In genomic region chr4:66399066-66399465, GRCm38 (mm10) we compare ENCODE assay signal across 13 mouse cellular contexts. TPM values are rescaled to one million over a fixed set of nuclear protein-coding genes. Genes with fewer than 3 reads are reported as not detected.
A peak's percentile ranks its signal among the peaks of the same experiment; 100 is the strongest.
DNase-seq lines count a peak whose midpoint lies in the region; ATAC-seq and TF ChIP-seq lines count a peak whose summit lies in the region.
"Had no signal": no experiment of that assay in that cellular context is flagged by ENCODE, and none has a peak within 500 bp of the region (broad histone marks: within the 10 kb centered on the region; RNA-seq: fewer than 3 reads in every experiment).

No protein-coding gene starts in this region.

- no peaks in the 10 kb centered on the region for H3K36me3 ChIP-seq in lung, postnatal 0 days (ENCODE audit: insufficient read depth, low read length)
- no peaks in the 10 kb centered on the region for H3K36me3 ChIP-seq in midbrain, embryonic 14.5 days (ENCODE audit: control insufficient read depth, insufficient read depth, low read length)
- H3K36me3 ChIP-seq: hindbrain, embryonic 12.5 days; liver, embryonic 12.5 days had no signal

- no peaks in the 10 kb centered on the region for H3K9me3 ChIP-seq in lung, postnatal 0 days (ENCODE audit: low read length)
- H3K9me3 ChIP-seq in midbrain, embryonic 14.5 days (ENCODE audit: control insufficient read depth, low read length) = no peaks in the 10 kb centered on the region
- H3K9me3 ChIP-seq: hindbrain, embryonic 12.5 days; liver, embryonic 12.5 days had no signal

- H3K27ac ChIP-seq in lung, postnatal 0 days (ENCODE audit: low read length) = no peak overlapping the region
- no peak overlapping the region for H3K27ac ChIP-seq in midbrain, embryonic 14.5 days (replicated peaks; ENCODE audit: low read depth, low read length)
- H3K27ac ChIP-seq in layer of hippocampus, adult 2 months = no peak overlapping the region
- H3K27ac ChIP-seq: hindbrain, embryonic 12.5 days; liver, embryonic 12.5 days had no signal

- no peaks in the 10 kb centered on the region; the same call in 1 of the 2 replicates for H3K4me1 ChIP-seq in lung, postnatal 0 days (ENCODE audit: insufficient read depth, low read depth, low read length)
- peaks cover 11% of the 10 kb centered on the region; the same call in 1 of the 2 replicates for H3K4me1 ChIP-seq in midbrain, embryonic 14.5 days (ENCODE audit: control insufficient read depth, insufficient read depth, low read length)
- H3K4me1 ChIP-seq: liver, embryonic 12.5 days had no signal

- TF ChIP-seq EP300 in lung, postnatal 0 days (IDR thresholded peaks at IDR 0.05) = no peak

- no peak for ATAC-seq in lung, postnatal 0 days
- no peak for ATAC-seq in midbrain, embryonic 14.5 days (ENCODE audit: low FRiP score, low TSS enrichment)
- ATAC-seq: liver, embryonic 12.5 days had no signal

- H3K27me3 ChIP-seq in lung, postnatal 0 days (replicated peaks; ENCODE audit: insufficient read depth, low read length) = peaks cover 18% of the 10 kb centered on the region
- no peaks in the 10 kb centered on the region for H3K27me3 ChIP-seq in midbrain, embryonic 14.5 days (ENCODE audit: control insufficient read depth, insufficient read depth, low read length)

- no peak for TF ChIP-seq CTCF in lung, postnatal 0 days (IDR thresholded peaks at IDR 0.05)
- TF ChIP-seq CTCF in layer of hippocampus, adult 2 months (conservative IDR thresholded peaks at IDR 0.05) = no peak

- WGBS in lung, postnatal 0 days = 42% methylated on average over 4 of the region's 4 CpGs
- 66% methylated on average over 4 of the region's 4 CpGs for WGBS in midbrain, embryonic 14.5 days

- peak; percentile 25 for DNase-seq in gastrocnemius, postnatal 10 days
- no peak for DNase-seq in gastrocnemius, adult 8-10 months (ENCODE audit: low spot score in 2 of 2)
- DNase-seq in lung, postnatal 10 days = peak; percentile 14
- DNase-seq in lung, postnatal 0 days (ENCODE audit: low spot score) = no peak
- DNase-seq in R1 (ENCODE audit: low read depth, low spot score) = peak; percentile 22
- peak; percentile 55 for DNase-seq in forelimb bud, embryonic 11.5 days (ENCODE audit: low read depth, low spot score)
- DNase-seq in midbrain, embryonic 14.5 days = no peak
- no peak for DNase-seq in layer of hippocampus, adult 2 months (ENCODE audit: low spot score in 2 of 2)
- DNase-seq: cerebellum, postnatal 10 days; heart, adult 18-20 months; thymus, postnatal 14 days had no signal

- H3K9ac ChIP-seq in lung, postnatal 0 days (replicated peaks; ENCODE audit: low read depth) = no peak overlapping the region
- H3K9ac ChIP-seq in midbrain, embryonic 14.5 days (replicated peaks; ENCODE audit: low read length) = no peak overlapping the region
- H3K9ac ChIP-seq: hindbrain, embryonic 12.5 days; liver, embryonic 12.5 days had no signal

- H3K4me3 ChIP-seq in lung, postnatal 0 days (ENCODE audit: low read depth, low read length) = no peak overlapping the region
- no peak overlapping the region for H3K4me3 ChIP-seq in midbrain, embryonic 14.5 days (replicated peaks; ENCODE audit: low read depth, low read length)
- no peak overlapping the region for H3K4me3 ChIP-seq in layer of hippocampus, adult 2 months
- H3K4me3 ChIP-seq: hindbrain, embryonic 12.5 days; liver, embryonic 12.5 days had no signal

- no peak overlapping the region for H3K4me2 ChIP-seq in lung, postnatal 0 days (replicated peaks; ENCODE audit: low read depth, low read length)
- no peak overlapping the region for H3K4me2 ChIP-seq in midbrain, embryonic 14.5 days (ENCODE audit: low read length)
- H3K4me2 ChIP-seq: hindbrain, embryonic 12.5 days; liver, embryonic 12.5 days had no signal

RNA-seq across cellular contexts. Expression of gene Astn2, which starts 5.3 kb away (rescaled TPM):
- total RNA-seq in gastrocnemius, postnatal 10 days (2021) = 1 to 10 TPM; 1.0 to 1.7 TPM
- total RNA-seq in gastrocnemius, adult 8-10 months (2022) = under 1 TPM; 0.64 to 0.82 (median 0.74) TPM
- polyA plus RNA-seq in lung, postnatal 0 days (2015; fragmentation: Nextera tagmentation; extraction: Ambion mirVana) = 0.67 and 0.69 TPM in 2 replicates
- 4.4 and 4.8 TPM in 2 replicates for polyA plus RNA-seq in midbrain, embryonic 14.5 days (2014; fragmentation: Nextera tagmentation; extraction: Ambion mirVana)
- 10 to 100 TPM; 22.8 to 23.1 TPM for total RNA-seq in layer of hippocampus, adult 2 months (2021)

Comparison
In these comparisons a context has a peak if more than half of its experiments do, and no peak if none do; other contexts are left out.
1. DNase-seq: peak in gastrocnemius, postnatal 10 days (single experiment), lung, postnatal 10 days (single experiment), R1 (single experiment) and forelimb bud, embryonic 11.5 days (single experiment); none in gastrocnemius, adult 8-10 months (0 of 2), lung, postnatal 0 days (single experiment), midbrain, embryonic 14.5 days (single experiment) and layer of hippocampus, adult 2 months (0 of 2).
2. RNA of gene Astn2, which starts 5.3 kb away (total RNA-seq): 22.8 to 23.1 TPM in layer of hippocampus, adult 2 months; 1.0 to 1.7 TPM in gastrocnemius, postnatal 10 days and 0.64 to 0.82 TPM in gastrocnemius, adult 8-10 months; every median in the first group is over 4 times any median in the second.